Comparison of ENCODE assay signal across 10 mouse cellular contexts in genomic region chr2:178635685-178636084, GRCm38 (mm10).
DNase-seq lines count a peak whose midpoint lies in the region; ATAC-seq and TF ChIP-seq lines count a peak whose summit lies in the region.
"Had no signal": no experiment of that assay in that cellular context is flagged by ENCODE, and none has a peak within 500 bp of the region (broad histone marks: within the 10 kb centered on the region; RNA-seq: fewer than 3 reads in every experiment).

No protein-coding gene starts in this region.

- H3K9ac ChIP-seq in forebrain, embryonic 16.5 days (replicated peaks; ENCODE audit: low read depth, low read length): no peak overlapping the region
- H3K9ac ChIP-seq in limb, embryonic 11.5 days (ENCODE audit: low read length): no peak overlapping the region
- no peak overlapping the region for H3K9ac ChIP-seq in midbrain, embryonic 16.5 days (ENCODE audit: low read depth, low read length)
- H3K9ac ChIP-seq: heart, embryonic 12.5 days; kidney, embryonic 15.5 days had no signal

- peak; percentile 20 for DNase-seq in brain, embryonic 18.5 days (ENCODE audit: low read depth, low spot score)
- DNase-seq in limb, embryonic 11.5 days (ENCODE audit: low spot score): peak; percentile 34
- no peak for DNase-seq in gastrocnemius, adult 2 months
- no peak for DNase-seq in right cerebral cortex, postnatal 10 days (ENCODE audit: low spot score in 2 of 2)

- H3K4me2 ChIP-seq in forebrain, embryonic 16.5 days (ENCODE audit: low read length): no peak overlapping the region
- H3K4me2 ChIP-seq in limb, embryonic 11.5 days (ENCODE audit: low read depth, severe bottlenecking): no peak overlapping the region
- no peak overlapping the region for H3K4me2 ChIP-seq in midbrain, embryonic 16.5 days (ENCODE audit: low read length)
- H3K4me2 ChIP-seq: heart, embryonic 12.5 days; kidney, embryonic 15.5 days had no signal

- no peaks in the 10 kb centered on the region for H3K9me3 ChIP-seq in forebrain, embryonic 16.5 days (ENCODE audit: control insufficient read depth, low read length)
- H3K9me3 ChIP-seq in limb, embryonic 11.5 days (ENCODE audit: control insufficient read depth, low read length): no peaks in the 10 kb centered on the region
- no peaks in the 10 kb centered on the region for H3K9me3 ChIP-seq in midbrain, embryonic 16.5 days (replicated peaks; ENCODE audit: control insufficient read depth, low read length, poor library complexity, severe bottlenecking)
- H3K9me3 ChIP-seq: heart, embryonic 12.5 days; kidney, embryonic 15.5 days had no signal

- no peak for TF ChIP-seq CTCF in gastrocnemius, adult 2 months (IDR thresholded peaks at IDR 0.05)

- H3K4me3 ChIP-seq in forebrain, embryonic 16.5 days (replicated peaks; ENCODE audit: low read length): no peak overlapping the region
- H3K4me3 ChIP-seq in limb, embryonic 11.5 days (ENCODE audit: low read depth, low read length): no peak overlapping the region
- no peak overlapping the region for H3K4me3 ChIP-seq in midbrain, embryonic 16.5 days (ENCODE audit: low read depth, low read length)
- no peak overlapping the region for H3K4me3 ChIP-seq in gastrocnemius, adult 2 months
- H3K4me3 ChIP-seq: heart, embryonic 12.5 days; kidney, embryonic 15.5 days had no signal

- no peak overlapping the region for H3K27ac ChIP-seq in forebrain, embryonic 16.5 days (ENCODE audit: low read length)
- H3K27ac ChIP-seq in limb, embryonic 11.5 days (replicated peaks; ENCODE audit: low read depth, low read length): no peak overlapping the region; the same call in 1 of the 2 replicates
- no peak overlapping the region for H3K27ac ChIP-seq in midbrain, embryonic 16.5 days (ENCODE audit: low read length)
- H3K27ac ChIP-seq in gastrocnemius, adult 2 months: no peak overlapping the region
- H3K27ac ChIP-seq: kidney, embryonic 15.5 days; macrophage had no signal

- 24% methylated on average over 4 of the region's 4 CpGs for WGBS in forebrain, embryonic 16.5 days
- 37% methylated on average over 4 of the region's 4 CpGs for WGBS in limb, embryonic 11.5 days
- 31% methylated on average over 4 of the region's 4 CpGs for WGBS in midbrain, embryonic 16.5 days

- peak; percentile 76 for ATAC-seq in forebrain, embryonic 16.5 days
- no peak; the same call in 1 of the 2 replicates for ATAC-seq in limb, embryonic 11.5 days (ENCODE audit: insufficient number of reproducible peaks, low FRiP score, low TSS enrichment, low read depth)
- ATAC-seq in midbrain, embryonic 16.5 days: peak; percentile 81; the same call in 1 of the 2 replicates
- no peak for ATAC-seq in inflammation-experienced regulatory T-cells, adult 6 months

- H3K27me3 ChIP-seq in forebrain, embryonic 16.5 days (replicated peaks; ENCODE audit: control insufficient read depth, insufficient read depth, low read length): no peaks in the 10 kb centered on the region
- H3K27me3 ChIP-seq in limb, embryonic 11.5 days (ENCODE audit: control insufficient read depth, insufficient read depth, low read length): no peaks in the 10 kb centered on the region
- no peaks in the 10 kb centered on the region; the same call in 1 of the 2 replicates for H3K27me3 ChIP-seq in midbrain, embryonic 16.5 days (ENCODE audit: control insufficient read depth, insufficient read depth, low read depth, low read length)
- H3K27me3 ChIP-seq: heart, embryonic 12.5 days; kidney, embryonic 15.5 days had no signal

- H3K36me3 ChIP-seq in forebrain, embryonic 16.5 days (ENCODE audit: control insufficient read depth, insufficient read depth): no peaks in the 10 kb centered on the region
- no peaks in the 10 kb centered on the region for H3K36me3 ChIP-seq in limb, embryonic 11.5 days (ENCODE audit: control insufficient read depth, insufficient read depth, low read length)
- no peaks in the 10 kb centered on the region for H3K36me3 ChIP-seq in midbrain, embryonic 16.5 days (ENCODE audit: control insufficient read depth, insufficient read depth, low read length)
- H3K36me3 ChIP-seq: heart, embryonic 12.5 days; kidney, embryonic 15.5 days had no signal

- H3K4me1 ChIP-seq in forebrain, embryonic 16.5 days (replicated peaks; ENCODE audit: control insufficient read depth, insufficient read depth, low read length): peaks cover 6% of the 10 kb centered on the region
- H3K4me1 ChIP-seq in limb, embryonic 11.5 days (ENCODE audit: control insufficient read depth, insufficient read depth, low read length): peaks cover 26% of the 10 kb centered on the region
- peaks cover 4% of the 10 kb centered on the region; the same call in 1 of the 2 replicates for H3K4me1 ChIP-seq in midbrain, embryonic 16.5 days (ENCODE audit: control insufficient read depth, insufficient read depth, low read length)
- H3K4me1 ChIP-seq: heart, embryonic 12.5 days had no signal

- intact Hi-C loops in gastrocnemius, adult 2 months (cut with DNase I): loop anchor here (10.0 kb wide), 1 partner anchor 249 kb away; no protein-coding TSS in a partner anchor

Comparison
In these comparisons a context has a peak if more than half of its experiments do, and no peak if none do; other contexts are left out.
1. DNase-seq: peak in brain, embryonic 18.5 days (single experiment) and limb, embryonic 11.5 days (single experiment); none in gastrocnemius, adult 2 months (single experiment) and right cerebral cortex, postnatal 10 days (0 of 2).
2. ATAC-seq: peak in forebrain, embryonic 16.5 days (single experiment) and midbrain, embryonic 16.5 days (single experiment); none in limb, embryonic 11.5 days (single experiment) and inflammation-experienced regulatory T-cells, adult 6 months (single experiment).